Mouse (Mus musculus): ENCODE measurements around the gene Zbtb20. TPM values are rescaled to one million over a fixed set of nuclear protein-coding genes. Genes with fewer than 3 reads are reported as not detected.

Zbtb20 gene
- 10.9 and 14.3 TPM in 2 replicates for polyA plus RNA-seq (2015; fragmentation: Nextera tagmentation; extraction: Ambion mirVana)

GRCm38 (mm10) chr16:42875852-42875980, at the start of gene Zbtb20:
Gene Zbtb20, plus strand, starts transcription at chr16:42875881.

GRCm38 (mm10) chr16:43663978-43664579, 788.4 kb downstream of the Zbtb20 start, which contains the start of gene Tigit:
Gene Tigit, minus strand, starts transcription at chr16:43664146.

MicroRNAs encoded within 50 kb of the gene (microRNA counts, 519-probe panel; counts per million panel counts)
- microRNA mmu-miR-568: 88.3 counts per million
